Mouse (Mus musculus) spleen, adult 2 months (tissue): ENCODE results near the gene Zfhx3.

Experiments
- CTCF ChIP-seq: fragments of 200-500 bp; IDR thresholded peaks from 2 replicates; pipeline ENCODE4 v1.5.1; 2011; ENCODE audit warnings: mild to moderate bottlenecking, inconsistent platforms; ENCODE audit not compliant: insufficient read depth, insufficient read length, insufficient replicate concordance; ENCODE audit errors: extremely low read depth
- POLR2A ChIP-seq: fragments of 200-500 bp; IDR thresholded peaks from 2 replicates; pipeline ENCODE4 v1.6.1; 2011; ENCODE audit warnings: low read depth, low read length, inconsistent platforms

GRCm38 (mm10) chr8:108535121-108535876, 592.9 kb downstream of the Zfhx3 start:
- no peak for TF ChIP-seq CTCF
- TF ChIP-seq POLR2A = no peak
